Mouse (Mus musculus): ENCODE measurements around the gene Egflam.

Egflam gene

DNA sequence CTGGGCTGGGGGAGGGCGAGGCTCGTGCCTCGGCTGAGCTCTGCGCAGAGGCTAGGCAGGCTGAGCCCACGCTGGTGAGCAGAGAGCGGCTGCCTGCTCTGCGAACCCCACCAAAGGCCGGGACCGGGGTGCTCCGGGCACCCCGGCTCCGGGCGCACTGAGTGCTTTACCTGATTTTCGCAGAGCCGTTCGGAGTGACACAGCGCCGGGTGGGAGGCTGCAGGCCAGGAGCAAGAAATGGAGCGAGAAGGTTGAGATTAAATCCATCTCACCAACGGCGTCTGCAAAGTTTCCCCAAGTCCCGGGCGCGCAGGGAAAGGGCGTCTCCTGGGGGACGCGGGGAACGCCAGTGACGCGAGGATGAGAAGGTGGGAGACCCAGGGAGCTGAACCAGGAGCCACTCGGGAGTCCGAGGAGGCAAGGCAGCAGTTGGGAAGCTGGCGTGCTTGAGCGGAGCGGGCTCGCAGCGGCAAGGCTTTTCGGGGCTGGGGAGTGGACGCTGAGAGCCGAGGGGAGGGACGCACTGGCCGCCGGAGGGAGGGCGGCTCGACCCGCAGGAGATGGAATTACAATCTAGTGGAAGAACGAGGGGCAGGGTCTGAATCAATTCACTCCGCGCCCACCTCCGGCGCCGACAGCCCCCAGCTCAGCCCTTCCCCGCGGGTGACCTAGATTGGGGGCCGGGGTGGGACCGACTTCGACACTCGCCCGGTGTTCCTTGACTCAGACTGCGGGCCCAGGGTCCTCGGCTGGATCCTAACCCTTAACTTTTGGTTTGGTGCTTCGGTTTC is at the start of gene Egflam:
Gene Egflam (minus strand): TSS at position 578 of the 791 bp plus-strand sequence.
- ATAC-seq (ENCODE audit: low TSS enrichment) = peak; percentile 65

DNA sequence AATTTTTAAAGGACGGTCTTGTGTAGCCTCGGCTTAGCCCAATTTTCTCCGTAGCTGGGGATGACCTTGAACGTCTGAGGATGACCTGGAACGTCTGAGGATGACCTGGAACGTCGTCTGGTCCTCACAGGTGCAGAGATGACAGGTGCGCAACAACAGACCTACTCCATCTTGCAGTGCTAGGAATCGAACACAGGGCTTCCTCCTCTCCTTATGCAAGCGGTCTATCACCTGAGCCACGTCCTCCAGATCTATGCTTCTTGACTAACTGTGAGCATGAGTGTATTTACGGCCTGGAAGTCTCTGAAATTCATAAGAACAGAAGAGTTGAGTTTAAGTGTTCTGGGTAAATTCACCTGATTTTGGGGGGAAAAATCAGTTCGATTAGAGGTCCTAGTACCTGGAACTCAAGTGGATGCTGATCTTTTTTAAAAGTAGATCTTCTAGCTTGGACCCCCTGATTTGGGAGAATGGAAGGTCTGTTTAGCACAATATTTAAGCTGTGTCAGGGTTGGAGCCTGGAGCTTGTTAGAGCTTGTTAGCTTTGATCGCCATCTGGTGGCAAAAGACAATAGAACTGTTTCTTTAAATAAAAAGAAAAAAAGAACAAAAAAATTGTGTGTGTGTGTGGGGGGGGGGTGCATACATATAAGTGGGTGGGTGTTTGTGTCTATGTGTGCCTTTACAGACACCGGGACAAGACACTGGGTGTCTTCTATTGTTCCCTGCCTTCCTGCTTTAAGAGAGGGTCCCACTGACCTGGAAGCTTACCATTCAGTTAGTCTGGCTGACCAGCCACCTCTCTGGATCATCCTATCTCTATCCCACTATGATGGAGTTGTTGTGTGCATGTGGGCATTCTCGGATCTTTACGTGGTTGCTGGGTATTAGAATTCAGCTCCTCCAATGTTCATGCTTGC is 45.5 kb upstream of the Egflam start:
- ATAC-seq (ENCODE audit: low TSS enrichment) = no peak

DNA sequence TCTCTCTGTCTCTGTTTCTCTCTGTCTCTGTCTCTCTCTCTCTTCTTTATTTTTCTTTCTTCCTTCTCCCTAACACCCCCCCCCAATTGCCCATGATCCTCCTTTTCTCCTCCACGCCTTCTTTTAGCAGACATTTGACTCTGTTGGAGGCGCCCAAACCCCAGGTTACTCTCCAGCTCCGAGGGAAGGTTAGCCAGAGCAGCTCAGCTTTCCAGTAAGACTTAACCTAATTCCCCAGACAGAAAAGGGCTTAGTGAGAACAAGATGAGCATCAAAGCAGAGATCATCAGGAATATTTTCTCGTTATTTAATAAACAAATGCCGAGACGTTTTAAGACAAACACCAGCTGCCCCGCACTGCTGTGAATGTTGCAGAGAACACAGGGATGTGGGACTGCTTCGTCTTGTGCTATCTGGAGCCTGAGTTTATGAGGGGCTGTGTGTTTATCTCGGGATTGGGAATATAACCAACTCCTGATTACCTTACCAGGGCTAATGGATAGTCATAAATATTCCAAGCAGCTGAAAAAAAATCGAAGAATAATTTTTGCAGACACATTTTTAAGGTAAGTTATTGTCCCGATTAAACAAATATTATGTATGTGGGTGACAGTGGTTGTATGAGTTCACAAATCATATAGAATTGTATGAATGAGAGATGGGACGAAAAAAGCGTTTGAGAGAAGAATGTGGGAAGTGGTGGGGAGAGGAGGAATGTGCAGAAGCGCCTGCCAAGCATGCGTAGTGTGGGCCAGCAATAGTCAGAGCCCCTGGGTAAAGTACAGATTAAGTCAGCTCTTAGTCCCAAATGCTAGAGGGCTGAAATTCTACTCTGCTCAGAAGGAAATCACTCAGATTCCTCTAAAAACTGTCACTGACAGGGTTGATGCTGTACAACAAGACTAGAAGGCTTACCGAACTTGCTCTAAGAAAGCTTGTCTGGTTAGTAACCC is 44.2 kb upstream of the Egflam start:
- no peak for ATAC-seq (ENCODE audit: low TSS enrichment)

DNA sequence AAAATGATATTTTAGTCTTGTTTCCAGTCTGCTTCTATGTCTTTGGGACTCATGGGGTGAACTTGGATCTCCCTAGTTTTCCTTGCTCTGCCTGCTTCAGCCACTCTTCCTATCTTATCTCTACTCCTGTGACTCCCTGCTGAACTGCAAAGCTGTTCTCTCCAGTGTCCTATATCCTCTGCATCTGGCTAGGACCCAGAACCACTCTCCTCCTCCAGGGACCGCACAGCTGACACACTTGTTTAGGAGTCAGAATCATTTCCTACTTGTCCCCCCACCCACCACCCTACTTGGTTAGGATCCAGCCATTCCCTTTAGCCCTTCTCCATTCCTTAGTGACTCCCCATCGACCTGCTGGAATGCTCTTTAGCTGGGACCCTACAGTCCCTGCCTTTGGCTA is 26.1 kb upstream of the Egflam start:
- ATAC-seq (ENCODE audit: low TSS enrichment) = no peak

DNA sequence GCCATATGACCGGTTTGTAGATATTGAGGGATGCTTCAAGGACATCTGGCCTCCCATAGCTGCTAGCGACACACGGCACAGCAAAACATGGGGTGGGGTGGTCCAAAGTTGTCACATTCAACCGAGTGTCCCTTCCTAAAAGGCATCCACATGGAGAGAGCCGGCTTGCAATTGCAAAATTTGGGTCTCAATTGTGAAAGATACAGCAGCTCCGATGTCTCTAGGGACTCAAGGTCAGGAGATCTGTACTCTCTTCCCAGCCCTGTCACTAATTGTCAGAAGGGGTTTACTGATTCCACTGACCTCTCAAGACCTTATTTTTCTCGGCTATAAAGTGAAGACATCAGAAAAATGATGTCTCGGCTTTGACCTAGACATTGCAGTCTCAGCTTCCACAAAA is 6.3 kb upstream of the Egflam start:
- no peak for ATAC-seq (ENCODE audit: low TSS enrichment)

DNA sequence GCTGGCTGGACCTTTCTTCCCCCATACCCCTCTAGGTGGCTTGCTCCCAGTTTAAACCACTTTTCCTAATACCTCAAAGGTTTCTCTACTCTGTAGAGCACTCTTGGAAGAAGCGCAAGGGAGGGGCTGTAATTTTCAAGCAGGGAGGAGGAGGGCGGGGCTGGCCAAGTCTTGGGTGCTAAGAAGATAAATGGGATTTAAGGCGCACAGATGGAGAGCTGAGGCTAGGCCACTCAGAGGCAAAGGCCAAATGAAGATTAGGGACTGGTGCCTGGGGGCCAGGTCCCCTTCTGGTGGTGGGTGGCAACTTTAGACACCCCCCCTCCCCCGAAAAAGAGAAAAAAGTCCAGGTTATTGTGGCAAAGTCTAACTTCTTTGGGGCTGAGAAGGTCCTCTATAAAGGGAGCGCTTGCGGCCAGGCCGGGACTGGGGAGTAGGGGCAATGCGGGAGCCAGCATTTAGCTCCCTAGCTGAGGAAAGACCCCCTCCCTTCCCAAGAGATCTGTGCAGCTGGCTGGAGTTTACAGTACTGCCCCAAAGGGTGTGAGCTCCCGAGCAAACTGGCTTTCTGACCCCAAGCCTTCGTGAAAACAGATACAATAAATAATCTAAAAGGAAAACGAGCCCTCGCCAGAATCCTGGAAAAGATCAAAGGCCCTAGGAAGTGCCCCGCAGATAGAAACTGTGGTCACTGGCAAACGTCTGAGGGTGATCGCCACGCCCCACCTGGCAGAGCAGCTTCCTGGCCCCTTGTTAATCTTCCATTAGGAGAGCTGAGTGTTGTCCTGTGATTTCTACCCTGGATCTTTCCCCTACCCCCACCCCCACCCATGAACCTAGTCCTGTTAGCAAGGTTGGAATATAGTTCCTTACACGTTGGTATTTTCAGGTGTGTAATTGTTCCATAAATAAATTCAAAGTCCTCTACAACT is 680 bp upstream of the Egflam start:
- no peak for ATAC-seq (ENCODE audit: low TSS enrichment)

DNA sequence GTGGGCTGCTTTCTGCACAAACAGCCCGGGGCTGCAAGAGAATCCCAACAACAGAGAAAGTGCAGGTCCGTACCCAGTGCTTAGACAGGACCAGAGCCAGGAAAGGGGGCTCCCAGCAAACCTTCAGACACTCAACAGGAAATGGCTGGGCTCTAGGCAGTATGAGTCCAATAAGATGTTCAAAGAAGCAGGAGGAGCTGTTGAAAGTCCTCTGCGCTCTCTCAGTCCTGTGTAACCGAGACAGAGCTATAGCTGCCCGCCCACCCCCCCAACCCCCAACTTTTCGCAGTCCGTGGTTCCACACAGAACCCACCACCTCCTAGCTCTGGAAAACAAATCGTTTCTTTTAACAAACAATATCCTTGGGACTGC is 763 bp downstream of the Egflam start:
- no peak for ATAC-seq (ENCODE audit: low TSS enrichment)

DNA sequence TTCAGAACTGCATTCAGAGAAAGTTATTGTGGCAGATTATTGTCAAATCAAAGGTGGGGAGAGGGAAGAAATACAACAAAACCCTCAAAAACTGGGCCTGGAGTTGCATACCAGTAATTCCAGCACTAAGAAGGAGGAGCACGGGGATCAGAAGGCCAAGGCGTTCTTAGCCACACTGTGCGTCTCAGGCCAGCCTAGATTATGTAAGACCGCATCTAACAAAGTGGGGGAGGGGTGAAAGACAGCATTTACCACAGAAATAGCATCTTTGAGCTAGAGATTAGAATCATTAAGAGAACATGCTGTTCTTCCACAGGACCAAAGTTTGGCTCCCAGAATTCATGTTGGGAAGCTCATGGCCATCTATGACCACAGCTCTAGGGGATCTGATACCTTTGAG is 14.8 kb downstream of the Egflam start:
- ATAC-seq (ENCODE audit: low TSS enrichment) = no peak

DNA sequence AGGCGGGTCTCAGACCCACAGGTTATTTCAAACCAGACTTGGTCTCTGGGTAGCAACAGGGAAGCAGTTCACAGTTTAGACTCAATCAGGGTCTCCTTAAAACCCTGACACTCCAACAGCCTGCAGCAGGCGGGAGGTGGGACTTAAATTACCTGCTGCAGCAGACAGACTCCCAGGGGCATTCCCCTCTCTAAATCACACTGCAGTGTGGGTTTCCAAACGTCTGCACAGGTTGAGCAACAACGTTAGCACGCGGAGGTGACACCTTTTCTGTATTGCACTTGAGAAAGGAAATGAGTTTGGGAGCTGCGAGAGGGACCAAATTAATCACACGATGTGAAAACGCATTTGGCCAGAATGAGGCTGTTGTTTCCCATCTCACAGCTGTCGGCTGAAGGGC is 15.7 kb downstream of the Egflam start:
- ATAC-seq (ENCODE audit: low TSS enrichment) = no peak

DNA sequence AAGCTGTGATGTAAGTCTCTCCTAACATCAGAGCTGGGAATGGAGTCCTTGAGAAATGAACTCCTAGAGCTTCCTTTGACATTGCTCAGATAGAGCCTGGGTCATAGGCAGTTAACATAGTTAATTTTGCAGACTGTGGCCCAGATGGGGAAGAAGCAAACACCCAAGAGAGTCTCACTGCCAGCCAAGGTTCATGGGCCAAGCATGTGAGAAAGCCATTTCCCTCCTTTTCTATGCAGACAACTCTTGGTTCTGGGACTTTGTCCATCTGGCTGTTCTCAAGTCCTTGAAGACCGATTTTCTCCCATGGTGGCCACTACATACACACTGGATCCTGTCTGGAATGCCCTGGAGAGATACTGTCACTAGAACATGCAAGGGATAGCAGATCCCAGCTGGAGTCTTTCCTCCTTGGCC is 45.6 kb downstream of the Egflam start:
- no peak for ATAC-seq (ENCODE audit: low TSS enrichment)

DNA sequence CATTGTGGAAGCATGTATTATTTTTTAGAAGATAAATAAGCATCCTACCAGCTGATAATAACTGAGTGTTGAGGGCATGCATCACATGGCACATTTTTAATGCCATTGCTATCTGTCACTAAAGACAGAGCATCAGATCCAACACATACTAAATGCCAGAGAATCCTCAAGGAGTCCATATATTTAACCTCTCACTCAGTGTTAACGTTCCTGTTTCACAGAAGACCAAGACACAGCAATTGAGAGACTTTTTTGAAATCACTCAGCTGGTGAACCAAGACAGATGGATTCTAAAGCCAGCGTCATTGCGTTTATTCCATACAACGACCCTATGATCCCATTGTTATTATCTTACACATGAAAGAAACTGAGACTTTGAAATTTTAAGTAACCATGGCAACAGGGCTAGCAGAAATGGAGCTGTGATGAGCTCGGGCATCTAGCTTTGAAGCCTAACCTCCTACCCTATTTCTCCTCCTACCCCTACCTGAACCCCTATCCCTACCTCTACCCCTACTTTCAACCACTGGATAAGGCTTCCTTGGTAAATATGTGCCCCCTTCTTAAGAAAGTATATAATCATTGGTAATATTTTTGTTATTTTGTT is 57.4 kb downstream of the Egflam start:
- no peak for ATAC-seq (ENCODE audit: low TSS enrichment)

DNA sequence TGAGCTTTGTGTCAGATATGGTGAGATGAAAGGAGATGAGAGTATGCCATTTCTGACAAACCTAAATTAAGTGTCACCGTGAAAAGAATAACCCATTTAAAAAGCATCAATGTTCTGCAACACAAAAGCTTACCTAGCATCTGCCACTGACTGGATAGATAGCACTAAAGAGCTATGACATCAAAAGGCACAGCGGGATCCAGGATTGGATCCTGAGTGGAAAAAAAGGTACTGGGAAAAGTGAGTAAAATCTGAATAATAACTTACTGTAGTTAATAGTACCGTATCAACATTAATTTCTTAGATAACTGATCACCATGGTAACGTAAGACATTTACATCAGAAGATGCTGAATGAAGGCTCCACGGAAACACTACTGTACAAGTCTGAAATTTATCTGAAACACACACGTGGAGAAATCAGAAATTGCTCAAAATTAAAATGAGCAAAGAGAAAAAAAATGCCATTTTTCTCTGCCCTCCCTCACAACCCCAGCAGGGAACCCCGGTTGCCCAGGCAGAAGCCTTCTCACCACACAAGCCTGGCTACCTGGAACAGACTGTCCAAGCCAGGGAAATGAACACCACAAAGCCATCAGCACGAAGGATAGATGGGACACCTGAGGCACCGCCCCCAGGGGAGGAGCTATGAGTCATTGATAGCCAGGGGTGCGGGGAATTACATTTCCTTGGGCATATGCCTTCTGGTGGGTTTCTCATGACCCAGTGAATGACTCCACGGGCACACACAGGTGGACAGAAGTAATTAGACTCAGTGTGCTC is 63.5 kb downstream of the Egflam start:
- no peak for ATAC-seq (ENCODE audit: low TSS enrichment)

DNA sequence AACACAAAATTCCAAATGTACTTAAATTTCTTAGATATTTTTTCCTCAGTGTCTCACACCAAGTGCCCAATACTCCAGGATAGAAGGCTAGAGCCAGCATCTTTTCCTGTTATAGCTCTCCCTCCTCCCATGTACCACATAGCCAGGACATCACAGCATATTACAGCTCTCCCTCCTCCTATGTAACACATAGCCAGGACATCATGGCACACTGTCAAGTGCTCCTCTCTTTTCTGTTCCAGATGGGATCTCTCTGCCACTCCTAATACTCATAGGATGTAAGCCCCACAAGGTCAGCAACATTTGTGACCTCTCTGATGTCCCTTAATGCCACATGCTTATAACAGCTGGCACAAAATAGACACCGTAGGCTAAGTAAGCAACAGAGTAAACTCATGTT is 65.3 kb downstream of the Egflam start:
- ATAC-seq (ENCODE audit: low TSS enrichment) = no peak

DNA sequence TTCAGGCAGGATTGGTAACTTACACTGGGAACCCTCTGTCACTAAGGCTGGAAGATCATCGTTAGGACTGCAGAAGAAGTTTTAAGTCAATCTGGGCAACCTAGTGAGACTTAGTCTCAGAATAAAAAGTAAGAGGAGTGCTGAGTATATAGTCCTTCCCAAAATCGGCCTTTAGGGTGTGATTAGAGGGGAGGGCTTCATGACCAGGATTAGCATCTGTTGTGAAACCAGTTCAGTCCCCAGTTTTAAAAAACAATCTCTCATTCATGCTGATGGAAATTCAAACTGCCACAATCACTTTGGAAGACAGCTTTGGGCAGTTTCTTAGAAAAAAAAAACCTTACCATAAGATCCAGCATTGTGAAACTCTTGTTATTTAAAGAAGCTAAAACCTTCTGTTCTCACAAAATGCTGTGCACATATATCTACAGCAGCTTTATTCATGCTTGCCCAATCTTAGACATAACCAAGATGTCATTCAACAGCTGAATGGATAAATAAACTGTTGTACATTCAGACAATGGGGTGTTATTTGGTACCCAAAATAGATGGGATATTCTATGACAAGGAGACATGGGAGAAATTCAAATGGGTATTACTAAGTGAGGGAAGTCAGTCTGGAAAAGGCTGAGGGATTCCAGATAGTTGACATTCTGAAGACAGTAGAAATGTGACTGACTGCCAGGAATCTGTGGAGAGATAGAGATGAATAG is 75.4 kb downstream of the Egflam start:
- peak; percentile 67 for ATAC-seq (ENCODE audit: low TSS enrichment)

DNA sequence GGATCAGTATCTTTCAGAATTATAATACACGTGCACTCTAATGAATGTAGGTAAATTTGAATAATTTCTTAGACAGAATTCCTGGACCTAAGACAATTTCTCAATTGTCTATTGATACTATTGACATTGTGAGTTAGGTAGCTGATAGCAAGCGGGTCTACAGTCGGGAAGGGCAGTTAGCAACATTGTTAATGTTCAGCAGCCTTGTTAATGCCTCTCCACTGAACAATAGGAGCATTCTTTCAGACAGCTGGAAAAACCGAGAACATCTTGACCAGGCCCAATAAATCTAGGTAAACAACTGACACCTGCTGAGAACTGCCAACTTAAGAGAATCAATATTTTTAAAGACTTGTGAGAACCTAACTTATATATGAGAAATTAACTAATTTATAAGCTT is 77.3 kb downstream of the Egflam start:
- no peak for ATAC-seq (ENCODE audit: low TSS enrichment)

DNA sequence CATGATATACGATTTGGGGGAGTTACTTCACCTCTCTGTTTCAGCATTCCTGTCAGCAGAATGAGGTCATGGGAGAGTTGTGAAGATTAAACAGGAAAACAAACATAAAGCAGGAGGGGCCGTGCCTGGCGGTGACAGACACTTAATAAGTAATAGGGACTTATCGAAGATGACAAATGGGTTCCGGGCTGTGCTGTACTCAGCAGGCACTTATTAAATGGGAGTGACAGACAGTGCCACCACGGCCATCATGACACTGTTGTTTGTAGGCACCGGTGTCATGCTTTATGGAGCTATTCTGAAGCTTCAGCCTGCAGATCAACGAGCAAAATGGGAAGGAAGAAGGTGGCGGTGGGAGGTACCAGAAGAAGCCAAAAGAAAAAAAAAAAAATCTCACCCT is 82.7 kb downstream of the Egflam start:
- no peak for ATAC-seq (ENCODE audit: low TSS enrichment)

DNA sequence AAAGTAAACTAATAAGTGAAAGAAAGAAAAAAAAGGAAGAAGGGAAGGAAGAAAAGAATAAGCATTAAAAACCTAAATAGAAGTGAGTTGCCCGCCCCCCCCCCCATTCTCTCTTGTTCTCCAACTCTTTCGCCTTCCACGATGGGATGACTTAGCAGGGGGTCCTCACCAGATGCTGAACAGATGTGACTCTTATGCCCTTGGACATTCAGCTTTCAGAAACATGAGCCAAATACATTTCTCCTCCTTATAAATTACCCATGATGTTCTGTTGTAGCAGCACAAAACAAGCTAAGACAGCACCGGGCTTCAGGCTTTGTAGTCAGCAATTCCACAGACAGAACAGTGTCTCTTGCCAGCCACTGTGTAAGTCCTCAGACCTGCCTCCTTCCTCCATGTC is 89.5 kb downstream of the Egflam start:
- ATAC-seq (ENCODE audit: low TSS enrichment) = no peak

DNA sequence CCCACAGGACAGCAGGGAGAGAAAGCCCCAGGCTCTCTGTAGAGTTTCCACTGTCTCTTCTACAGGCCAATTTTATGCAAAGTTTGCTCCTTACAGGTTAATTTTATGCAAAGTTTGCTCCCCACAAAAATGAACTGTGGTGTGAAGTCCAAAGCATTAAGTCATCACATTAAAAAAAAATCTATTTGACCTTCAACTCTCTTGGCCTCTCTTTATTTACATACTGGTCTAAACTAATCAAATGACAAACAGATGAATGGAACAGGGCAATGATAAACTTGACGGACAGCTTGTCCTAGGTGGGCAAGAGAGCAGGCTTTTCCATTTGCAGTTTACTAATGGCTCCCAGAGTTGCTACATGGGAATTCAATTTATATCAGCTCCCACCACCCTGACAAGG is 98.3 kb downstream of the Egflam start:
- ATAC-seq (ENCODE audit: low TSS enrichment) = no peak

DNA sequence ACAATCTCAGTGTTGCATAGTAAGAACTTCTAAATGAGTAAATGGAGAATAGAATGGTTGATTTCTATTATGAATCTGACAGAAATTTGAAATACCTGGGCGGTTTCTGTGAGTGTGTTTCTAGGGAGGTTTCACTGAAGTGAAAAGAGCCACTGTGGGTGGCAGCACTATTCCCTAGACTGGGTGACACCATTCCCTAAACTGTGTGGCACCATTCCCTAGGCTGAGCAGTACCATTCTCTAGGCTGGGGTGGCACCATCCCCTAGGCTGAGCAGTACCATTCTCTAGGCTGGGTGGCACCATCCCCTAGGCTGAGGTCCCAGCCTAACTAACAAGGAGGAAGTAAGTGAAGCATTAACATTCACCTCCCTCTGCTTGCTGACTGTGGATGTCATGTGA is 103.0 kb downstream of the Egflam start:
- ATAC-seq (ENCODE audit: low TSS enrichment) = no peak
